Mouse (Mus musculus): ENCODE measurements around the gene Fbxl13.

Gene Fbxl13

DNA sequence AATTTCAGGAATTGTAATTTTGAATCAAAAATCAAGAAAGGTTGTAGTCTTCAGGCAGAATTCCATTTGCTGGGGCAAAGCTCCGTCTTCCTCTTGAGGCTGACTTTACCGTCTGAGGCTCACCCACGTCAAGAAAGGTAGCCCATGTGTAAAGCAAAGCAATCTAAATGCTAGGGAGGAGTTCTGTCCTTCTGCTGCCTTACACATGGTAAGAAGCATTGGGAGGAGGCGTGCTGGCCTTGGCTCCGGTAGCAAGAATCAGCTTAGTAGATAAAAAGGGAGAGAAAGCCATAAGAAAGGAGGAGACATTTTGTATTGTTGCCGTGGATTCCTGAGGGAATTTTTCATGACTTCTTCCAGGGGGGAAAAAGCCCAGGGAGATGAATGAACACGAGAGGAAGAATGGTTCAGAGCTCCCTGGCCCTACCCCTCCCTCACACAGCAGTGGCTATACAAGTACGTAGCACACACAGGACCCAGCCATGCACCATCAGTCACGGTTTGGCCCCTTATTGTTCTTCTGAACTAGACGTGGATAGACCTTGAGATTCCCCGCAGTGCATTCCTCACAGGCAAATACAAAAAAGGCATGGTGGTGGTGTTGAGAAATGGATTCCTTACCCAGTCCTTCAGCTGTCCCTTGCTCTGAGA lies 118.5 kb downstream of the Fbxl13 start:
- DNase-seq (ENCODE audit: low read depth, low spot score), result no peak

DNA sequence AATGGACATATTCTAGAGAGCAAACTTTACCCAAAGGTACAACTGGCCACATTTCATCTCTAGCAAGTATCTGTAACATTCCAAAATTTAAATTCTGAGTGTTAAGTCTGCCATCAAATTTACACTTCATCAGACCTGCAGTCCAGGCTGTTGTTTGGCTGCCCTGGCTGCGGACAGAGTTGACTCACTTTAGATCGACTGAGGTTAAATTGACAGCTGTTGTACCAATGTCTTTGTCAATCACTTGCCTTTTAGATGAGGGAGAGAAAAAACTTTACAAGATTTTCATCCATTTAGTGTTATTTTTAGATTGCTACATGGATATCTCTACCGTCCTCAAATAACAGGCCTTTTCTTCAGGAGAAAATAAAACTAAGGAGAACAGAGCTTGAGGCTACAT lies 126.3 kb downstream of the Fbxl13 start:
- DNase-seq (ENCODE audit: low read depth, low spot score), result no peak

DNA sequence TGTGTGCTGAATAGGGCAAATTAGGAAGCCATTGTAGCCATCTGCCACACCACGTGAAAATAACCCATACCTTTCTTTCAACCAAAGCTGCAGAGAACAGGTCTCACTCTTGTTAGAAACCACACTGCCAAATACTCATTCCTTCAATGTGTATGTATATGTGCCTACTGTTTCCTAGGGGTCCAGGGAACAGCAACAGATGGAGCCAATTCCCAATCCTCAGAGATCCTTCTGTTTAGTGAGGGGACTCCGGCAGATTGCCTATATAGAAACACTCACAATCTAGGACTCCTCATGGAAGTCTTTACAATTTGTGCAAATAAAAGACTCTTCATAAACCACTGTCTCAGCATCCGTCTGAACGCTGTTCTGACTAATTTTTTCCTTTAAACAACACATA lies 127.2 kb downstream of the Fbxl13 start:
- no peak for DNase-seq (ENCODE audit: low read depth, low spot score)

DNA sequence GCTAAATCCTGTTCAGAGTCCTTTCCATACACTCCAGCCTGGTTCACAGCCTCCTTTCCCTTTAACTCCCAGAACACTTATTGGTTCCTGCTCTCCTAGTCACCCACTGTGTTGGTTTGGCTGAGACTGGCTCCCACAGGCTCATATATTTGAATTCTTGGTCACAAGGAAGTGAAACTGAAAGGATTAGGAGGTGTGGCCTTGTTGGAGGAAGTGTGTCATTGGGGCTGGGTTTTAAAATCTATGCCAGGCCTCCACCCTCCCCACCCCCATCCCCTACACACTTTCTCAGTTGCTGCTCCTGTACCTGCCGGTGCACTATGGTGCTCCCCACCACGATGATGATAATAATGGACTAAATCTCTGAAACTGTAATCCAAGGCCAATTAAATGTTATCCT lies 127.9 kb downstream of the Fbxl13 start:
- DNase-seq (ENCODE audit: low read depth, low spot score), result no peak

DNA sequence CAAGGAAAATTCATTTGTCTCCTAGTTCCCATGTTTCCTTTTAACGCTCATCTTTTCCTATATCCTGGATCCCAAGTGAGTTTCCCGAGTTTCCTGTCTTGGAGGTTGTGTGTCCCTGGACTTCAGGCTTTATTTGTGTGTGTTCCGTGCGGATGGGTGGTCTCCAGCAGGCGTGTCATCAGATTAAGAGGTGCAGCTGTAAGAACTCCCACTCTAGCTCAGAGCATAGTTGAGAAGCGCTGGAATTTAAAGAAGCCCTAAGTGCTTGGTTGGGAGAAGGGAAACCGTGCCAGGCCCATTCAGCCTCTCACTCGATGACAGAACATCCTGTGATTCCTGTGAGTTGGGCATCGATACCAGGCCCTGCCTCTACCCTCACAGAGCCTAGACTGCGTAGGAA lies 132.1 kb downstream of the Fbxl13 start:
- peak; percentile 16 for DNase-seq (ENCODE audit: low read depth, low spot score)

DNA sequence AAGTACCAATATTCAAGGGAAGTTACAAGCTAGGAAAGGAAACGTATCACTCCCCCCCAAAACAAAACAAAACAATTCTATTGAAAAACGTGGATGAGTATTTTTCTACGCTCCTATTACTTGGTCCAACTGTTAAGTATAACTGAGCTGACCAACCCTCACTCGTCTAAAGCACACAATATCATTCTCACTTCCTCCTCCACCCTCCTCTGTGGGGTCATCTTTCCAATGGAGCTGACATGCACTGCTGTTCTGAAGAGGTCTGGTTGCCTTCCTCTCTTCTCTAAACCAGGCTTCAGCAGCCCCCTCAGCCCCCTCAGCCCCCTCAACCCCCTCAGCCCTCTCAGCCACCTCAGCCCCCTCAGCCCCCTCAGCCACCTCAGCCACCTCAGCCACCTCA lies 135.6 kb downstream of the Fbxl13 start:
- no peak for DNase-seq (ENCODE audit: low read depth, low spot score)

DNA sequence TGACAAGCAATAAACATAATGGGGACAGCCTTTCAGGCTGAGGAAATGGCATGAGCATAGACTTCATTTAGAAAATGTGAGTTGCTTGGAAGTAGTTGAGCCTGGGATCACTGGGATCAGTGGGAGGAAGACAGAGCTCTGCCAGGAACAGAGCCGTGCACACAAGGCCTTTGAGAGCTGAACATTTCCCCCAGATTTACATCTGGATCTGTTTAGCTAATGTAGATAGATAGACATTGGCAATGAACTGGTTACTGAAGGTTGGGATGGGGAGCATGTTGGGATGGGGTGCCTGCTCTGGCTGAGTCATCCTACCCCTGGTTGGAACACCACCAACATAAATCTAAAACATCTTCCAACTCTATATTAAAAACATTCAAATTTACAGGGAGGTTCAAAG lies 138.5 kb downstream of the Fbxl13 start:
- no peak for DNase-seq (ENCODE audit: low read depth, low spot score)

DNA sequence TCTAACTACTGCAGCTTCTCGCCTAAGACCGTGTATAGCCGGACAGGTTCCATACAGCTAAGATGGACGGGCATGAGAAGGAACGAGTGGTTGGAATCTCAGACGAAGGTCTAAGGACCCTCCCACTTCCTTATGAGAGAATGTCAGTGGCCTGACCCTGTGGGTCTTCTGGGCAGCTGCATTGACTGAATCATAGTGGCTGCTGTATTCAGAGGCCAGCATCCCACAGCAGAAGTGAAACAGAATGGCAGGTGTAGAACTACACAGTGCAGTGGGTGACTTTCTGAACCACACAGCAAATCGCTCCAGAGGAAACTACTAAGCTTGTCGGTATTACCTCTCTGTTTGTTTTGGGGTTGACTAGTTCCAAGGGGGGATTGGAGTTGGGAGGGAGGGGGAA lies 140.3 kb downstream of the Fbxl13 start:
- no peak for DNase-seq (ENCODE audit: low read depth, low spot score)

DNA sequence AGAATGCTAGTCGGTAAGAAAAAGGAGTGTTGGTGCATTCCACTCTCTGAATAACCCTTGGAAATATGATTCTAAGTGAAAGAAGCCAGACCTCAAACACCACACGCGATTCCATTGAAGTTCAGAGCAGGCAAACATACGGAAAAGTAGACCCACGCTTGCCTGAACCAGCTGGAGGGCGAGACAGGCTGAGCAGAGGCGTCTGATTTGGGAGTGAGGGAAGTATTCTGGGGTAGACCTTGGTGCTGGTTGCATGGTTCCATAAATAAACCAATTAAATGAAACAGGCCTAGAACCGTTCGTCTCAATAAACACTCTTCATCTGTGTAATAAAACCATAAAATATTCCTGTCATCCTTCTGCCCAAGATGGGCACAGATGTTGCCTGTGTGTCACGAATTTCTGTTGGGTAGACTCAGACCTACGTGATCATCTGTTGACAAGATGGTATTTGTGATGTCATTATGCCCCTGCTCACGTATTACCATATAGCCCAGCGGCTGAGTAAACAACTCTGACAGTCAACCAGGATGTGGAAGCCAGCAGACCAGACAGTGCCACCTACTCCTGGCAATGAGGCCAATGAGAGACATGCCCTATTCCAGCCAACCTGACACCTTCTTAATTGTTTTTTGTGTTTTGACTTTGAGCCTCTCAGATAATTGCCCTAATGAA lies 142.4 kb downstream of the Fbxl13 start:
- peak; percentile 72 for DNase-seq (ENCODE audit: low read depth, low spot score)

DNA sequence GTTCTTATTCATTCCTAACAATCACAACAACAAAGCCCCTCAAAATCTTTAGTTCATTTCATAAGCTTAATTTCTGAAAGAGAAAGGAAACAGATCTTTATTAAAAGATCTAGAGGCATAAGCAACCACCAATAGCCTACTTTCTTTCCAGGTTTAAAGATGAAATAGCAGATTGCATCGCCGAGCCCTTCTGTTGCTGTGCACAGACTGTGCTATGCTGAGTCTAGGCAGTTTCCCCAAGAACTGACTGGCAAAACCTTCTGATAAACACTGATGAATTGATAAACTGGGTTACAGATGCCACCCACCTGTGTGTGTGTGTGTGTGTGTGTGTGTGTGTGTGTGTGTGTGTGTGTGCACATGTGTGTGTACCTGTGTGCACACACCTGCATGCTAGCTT lies 144.5 kb downstream of the Fbxl13 start:
- no peak for DNase-seq (ENCODE audit: low read depth, low spot score)

DNA sequence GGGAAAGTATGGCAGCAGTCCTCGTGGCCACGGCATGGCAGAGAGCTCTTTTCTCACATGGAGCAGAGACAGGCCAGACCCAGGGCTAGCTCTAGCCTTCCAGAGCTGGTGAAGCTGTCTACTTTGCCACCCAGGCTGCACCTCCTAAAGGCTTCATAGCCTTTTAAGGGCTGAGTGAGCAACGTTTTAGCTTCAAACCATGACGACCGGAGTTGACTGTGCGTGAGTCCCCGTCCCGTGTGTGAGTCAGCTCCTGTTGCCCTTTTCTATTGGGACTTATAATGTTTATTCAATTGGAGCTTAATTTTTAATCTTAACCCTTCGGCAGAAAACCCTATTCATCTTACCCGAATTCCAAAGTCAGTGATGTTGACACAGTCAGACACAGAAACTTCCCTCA lies 145.3 kb downstream of the Fbxl13 start:
- no peak for DNase-seq (ENCODE audit: low read depth, low spot score)

DNA sequence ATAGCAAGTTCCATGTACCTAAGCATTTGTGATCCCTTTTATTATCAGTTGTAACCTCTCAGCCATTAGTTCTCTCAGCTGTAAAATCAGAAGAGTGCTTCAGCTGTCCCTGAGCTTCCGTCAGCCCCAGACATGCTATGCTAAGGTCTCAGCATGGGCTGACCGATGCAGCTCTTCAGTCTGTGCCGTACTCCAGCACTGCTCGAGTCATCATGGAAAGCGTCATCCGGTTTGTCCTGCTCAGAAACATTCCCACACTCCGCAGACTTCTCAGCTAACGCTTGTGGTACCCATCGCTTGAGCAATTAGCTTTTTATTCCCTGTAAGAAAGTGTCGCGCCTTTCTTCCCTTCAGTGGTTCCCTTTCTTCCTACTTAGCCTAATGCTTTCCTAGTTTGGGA lies 146.5 kb downstream of the Fbxl13 start:
- DNase-seq (ENCODE audit: low read depth, low spot score), result no peak

DNA sequence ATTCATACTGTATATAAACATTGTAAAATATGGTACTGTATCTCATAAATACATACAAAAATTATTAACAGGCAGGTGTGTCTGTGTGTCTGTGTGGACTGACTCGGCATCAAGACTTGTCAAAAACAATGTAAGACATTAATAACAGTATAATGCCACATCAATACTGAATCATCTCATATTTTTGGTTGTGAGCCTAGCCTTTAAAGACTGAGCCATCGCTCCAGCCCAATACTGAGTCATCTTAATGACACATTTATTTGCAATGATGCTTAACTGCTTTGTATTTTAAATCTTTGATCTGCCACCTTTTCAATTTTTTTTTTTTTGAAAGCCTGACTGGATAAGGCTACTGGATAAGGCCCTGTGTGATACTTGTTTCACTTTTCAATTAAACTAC lies 146.9 kb downstream of the Fbxl13 start:
- DNase-seq (ENCODE audit: low read depth, low spot score), result no peak

DNA sequence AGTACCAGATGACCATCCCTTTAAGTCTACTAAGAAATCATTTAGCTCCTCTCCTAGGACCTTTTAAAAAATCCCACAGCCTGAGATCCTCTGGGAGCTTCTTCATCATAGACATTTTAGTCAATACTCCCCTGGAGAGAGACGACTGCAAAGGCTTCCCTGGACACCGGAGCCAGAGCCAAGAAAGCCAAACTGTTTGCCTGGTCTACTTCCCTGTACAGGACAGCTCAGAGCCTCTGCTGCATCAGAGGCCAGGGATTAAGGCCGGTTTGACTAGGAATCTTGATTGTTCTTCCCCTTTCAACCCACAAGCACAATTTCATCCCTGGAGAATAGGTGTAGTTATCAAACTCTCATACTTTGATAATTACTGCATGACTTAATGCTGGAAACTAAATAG lies 148.6 kb downstream of the Fbxl13 start:
- DNase-seq (ENCODE audit: low read depth, low spot score), result no peak

DNA sequence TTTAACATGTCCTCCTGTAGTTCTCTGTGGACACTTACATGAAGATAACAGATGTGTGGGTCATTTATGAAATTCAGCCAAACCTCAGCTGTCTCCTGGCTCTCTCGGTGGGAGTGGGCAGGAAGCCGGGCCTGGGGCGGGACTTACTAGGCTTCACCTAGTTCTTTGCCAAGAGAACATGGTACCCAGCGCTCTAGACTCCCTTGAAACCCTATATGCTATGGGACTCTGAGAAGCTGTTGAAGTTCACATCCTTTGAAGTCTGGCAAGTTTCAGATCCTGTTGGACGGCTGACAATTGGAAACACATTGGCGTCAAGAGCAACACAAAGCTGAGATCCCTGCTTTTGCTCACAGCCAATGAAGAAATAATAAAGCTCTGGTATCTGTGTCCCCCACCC lies 149.1 kb downstream of the Fbxl13 start:
- no peak for DNase-seq (ENCODE audit: low read depth, low spot score)

DNA sequence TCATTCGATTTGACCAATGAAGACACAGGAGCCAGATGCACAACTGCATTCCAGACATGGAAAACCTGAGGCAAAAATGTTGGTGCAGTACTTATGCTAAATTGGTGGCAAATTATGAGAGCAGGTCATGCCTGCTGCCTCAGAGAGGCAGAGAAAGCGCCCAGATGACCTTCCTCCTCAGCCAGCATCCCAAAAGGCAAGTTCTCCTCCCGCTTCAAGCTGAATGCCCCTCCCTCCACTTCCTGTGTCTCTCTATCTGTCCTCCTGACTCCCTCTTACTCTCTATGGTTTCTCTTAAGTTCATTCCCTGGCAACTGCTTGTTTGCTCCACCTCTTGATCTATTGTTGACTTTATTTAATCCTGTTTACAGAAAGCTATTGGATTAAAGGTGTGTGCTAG lies 150.7 kb downstream of the Fbxl13 start:
- DNase-seq (ENCODE audit: low read depth, low spot score), result no peak

DNA sequence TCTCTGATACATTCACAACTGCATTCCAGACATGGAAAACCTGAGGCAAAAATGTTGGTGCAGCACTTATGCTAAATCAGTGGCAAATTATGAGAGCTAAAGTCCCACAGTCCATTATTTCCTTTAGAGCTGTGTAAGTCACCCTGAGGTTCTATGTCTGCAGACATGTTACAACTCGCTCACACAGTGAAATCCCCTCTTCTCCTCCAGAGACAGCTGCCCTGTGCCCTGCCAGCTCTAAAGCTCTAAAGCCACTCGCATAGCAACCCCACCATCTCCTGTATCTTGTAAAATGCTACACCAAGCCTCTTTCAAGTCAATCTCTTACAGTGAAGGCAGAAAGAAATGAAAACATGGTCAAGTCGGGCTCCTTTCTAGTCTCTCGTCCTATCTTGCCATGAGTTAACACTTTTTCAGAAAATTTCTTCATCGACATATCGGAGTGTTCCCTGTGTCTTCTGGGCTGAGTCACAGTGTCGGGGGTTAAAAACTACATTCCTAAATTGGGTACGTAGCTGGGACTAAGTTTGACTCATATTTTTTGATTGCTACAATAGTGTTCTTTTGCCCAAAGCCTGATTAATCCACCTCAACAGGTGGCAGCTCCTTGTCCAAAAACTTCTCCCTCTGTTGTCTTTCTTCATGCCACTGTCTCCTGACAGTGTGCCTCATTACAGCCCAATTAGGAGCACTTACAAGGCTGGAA lies 152.0 kb downstream of the Fbxl13 start:
- no peak for DNase-seq (ENCODE audit: low read depth, low spot score)

DNA sequence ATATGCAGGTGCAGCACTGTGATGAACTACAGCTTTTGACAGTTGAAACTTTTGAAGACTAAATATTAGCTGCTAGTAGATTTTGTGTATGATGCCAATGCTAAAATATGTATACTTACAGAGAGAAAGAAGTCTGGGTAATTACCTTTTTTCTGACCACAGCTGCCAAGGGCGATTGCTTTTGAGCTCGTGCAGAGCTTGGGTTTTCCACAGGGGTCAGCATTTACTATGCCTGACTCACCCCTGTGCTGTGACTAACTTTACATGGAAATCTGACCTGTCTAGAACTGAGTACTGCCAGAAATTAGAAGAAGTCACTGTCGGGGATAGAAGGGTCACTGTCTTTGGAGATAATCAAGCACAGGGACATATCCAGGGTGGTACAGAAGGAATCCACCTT lies 153.2 kb downstream of the Fbxl13 start:
- DNase-seq (ENCODE audit: low read depth, low spot score), result no peak

DNA sequence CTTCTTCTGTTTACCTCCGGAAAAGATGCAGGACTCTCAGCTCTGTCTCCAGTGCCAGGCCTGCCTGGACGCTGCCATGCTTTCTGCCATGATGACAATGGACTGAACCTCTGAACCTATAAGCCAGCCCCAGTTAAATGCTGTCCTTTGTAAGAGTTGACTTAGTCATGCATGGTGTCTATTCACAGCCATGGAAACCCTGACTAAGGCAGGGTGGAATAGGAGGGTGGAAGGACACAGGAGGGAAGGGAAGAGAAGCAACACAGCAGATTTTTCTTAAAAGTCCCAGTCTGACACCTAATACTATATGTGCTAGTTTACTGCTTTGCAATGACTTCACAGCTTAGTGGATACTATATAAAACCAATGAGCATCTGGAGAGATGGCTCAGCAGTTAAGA lies 154.0 kb downstream of the Fbxl13 start:
- no peak for DNase-seq (ENCODE audit: low read depth, low spot score)

DNA sequence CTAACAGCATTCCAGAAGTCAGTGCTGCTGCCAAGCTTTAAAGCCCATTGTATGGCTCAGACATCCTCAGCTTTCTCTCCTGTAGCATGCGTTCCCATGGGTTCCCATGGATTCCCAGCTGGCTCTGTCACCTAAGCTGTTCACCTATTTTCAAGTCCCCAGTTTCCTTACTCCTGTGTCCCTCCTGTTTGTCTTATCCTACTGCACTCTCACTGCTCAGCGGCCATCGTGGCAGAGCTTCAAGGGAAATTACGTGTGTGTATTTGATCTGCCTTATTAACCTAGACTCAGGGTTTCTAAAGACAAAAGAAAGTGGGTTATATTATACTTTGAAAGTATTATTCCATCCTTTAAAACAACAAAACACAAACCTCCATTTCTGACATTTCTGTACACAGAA lies 156.3 kb downstream of the Fbxl13 start:
- DNase-seq (ENCODE audit: low read depth, low spot score), result no peak

DNA sequence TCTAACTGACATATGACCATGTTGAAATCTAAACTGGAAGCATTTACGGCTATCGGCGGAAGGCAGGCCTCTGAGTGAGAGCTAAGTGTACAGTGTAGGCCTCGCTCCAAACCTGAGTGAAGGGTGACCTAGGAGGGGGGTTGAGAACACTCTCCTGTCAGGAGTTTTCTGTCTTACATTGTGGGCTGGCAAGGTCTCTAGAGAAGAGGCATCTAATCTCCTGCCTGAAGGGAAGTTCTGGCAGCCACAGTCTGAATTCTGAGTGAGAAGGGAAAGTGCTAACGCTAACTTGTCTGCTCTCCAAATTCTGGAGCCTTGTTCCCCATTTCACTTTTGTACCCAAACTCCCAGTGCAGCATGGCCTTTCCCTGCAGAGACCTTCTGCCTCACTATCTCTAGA lies 156.9 kb downstream of the Fbxl13 start:
- no peak for DNase-seq (ENCODE audit: low read depth, low spot score)

DNA sequence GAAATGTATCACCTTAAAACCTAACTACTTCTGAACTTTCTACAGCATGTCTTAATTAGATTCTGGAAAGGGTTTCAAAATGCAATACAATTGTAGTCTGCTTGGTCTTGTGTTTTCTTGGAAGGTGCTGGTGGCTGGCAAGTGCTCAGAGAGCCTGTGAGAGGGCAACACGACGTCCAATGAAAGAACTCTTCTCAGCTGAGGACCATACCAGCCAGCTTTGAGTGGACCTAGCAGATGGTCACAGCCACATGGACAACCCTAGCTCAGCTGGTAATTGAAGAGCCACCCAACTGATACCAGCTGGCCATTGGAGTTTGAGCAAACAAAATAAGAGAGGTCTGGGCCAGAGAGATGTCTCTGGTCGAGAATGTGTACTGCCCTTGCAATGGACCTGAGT lies 157.7 kb downstream of the Fbxl13 start:
- DNase-seq (ENCODE audit: low read depth, low spot score), result no peak

DNA sequence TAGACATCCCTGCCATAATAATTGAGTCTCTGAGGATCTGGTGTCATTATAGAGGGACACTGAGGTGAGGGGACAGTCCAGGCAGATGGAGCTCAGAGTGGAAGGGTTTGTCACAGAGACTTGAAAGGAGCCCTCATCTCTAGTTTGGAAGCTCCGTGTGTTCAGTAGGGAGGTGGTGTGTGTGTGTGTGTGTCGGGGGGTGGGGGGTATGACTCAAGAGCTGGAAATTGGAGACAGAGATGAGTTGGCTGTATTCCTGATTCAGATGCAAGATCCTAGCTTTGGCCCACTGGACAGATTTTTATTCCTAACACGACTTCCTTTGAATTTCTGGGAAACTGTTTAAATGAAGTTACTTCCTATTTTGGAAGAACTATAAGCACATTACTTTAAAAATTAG lies 158.1 kb downstream of the Fbxl13 start:
- DNase-seq (ENCODE audit: low read depth, low spot score), result no peak
